Mouse (Mus musculus) hindbrain, embryonic 15.5 days (tissue): ENCODE measurements around the gene Acot6. TPM values are rescaled to one million over a fixed set of nuclear protein-coding genes. Genes with fewer than 3 reads are reported as not detected.
"Not testable (repeated sequence)": the region's sequence is repeated elsewhere in the genome, so short reads cannot be mapped to it uniquely, and the experiment has no call there.

Source experiments
- ATAC-seq: fragments of 200-750 bp; cut with Nextera tagmentation; 2 replicates; pipeline ENCODE4 v1.8.0; 2017; ENCODE audit warnings: low read depth, moderate number of reproducible peaks, moderate TSS enrichment; ENCODE audit not compliant: low FRiP score
- H3K27ac ChIP-seq: fragments of 300-500 bp; sonication (generic); replicated peaks from 2 replicates; pipeline ENCODE4 v1.5.1; 2015; ENCODE audit warnings: mild to moderate bottlenecking, inconsistent platforms
- H3K27me3 ChIP-seq: fragments of 300-500 bp; sonication (generic); 2 replicates; pipeline ENCODE4 v1.6.1; 2015; ENCODE audit warnings: control low read depth, inconsistent platforms
- H3K36me3 ChIP-seq: fragments of 300-500 bp; sonication (generic); 2 replicates; pipeline ENCODE4 v1.6.1; 2015; ENCODE audit warnings: control low read depth, inconsistent platforms
- H3K4me1 ChIP-seq: fragments of 300-500 bp; sonication (generic); replicated peaks from 2 replicates; pipeline ENCODE4 v1.6.1; 2015; ENCODE audit warnings: control low read depth, inconsistent platforms
- H3K4me2 ChIP-seq: fragments of 300-500 bp; sonication (generic); 2 replicates; pipeline ENCODE4 v1.6.1; 2015; ENCODE audit warnings: moderate library complexity, mild to moderate bottlenecking, inconsistent platforms
- H3K4me3 ChIP-seq: fragments of 300-500 bp; sonication (generic); 2 replicates; pipeline ENCODE4 v1.5.1; 2015; ENCODE audit warnings: mild to moderate bottlenecking, inconsistent platforms
- H3K9ac ChIP-seq: fragments of 300-500 bp; sonication (generic); 2 replicates; pipeline ENCODE4 v1.6.1; 2015; ENCODE audit warnings: inconsistent platforms
- H3K9me3 ChIP-seq: fragments of 300-500 bp; sonication (generic); 2 replicates; pipeline ENCODE4 v1.6.1; 2016; ENCODE audit warnings: control low read depth, inconsistent platforms
- WGBS: fragments of 180-500 bp; shearing (Covaris S2); methylation state at CpG from one replicate; pipeline ENCODE4 v1.1.7; 2015; 5-methylcytosine and 5-hydroxymethylcytosine counted together
- polyA plus RNA-seq: library from polyadenylated mRNA; unstranded; fragments of >200 nt; fragmentation: Nextera tagmentation; extraction: Ambion mirVana; gene quantifications from 2 replicates; pipeline ENCODE4 v1.2.1, GENCODE M21; 2015

The Acot6 gene
- 0.84 and 1.7 TPM in 2 replicates for polyA plus RNA-seq

GRCm38 (mm10) chr12:84100604-84101492, at the start of gene Acot6:
Acot6 (plus strand) TSS chr12:84100654.
- H3K27ac ChIP-seq: peak within 1 kb of the TSS; percentile 72
- ATAC-seq: peak; percentile 86
- not testable (repeated sequence) for H3K36me3 ChIP-seq, H3K4me1 ChIP-seq, H3K27me3 ChIP-seq, H3K9me3 ChIP-seq
- H3K4me2 ChIP-seq: peak within 1 kb of the TSS; percentile 60
- peak within 1 kb of the TSS; percentile 60 for H3K4me3 ChIP-seq
- H3K9ac ChIP-seq: peak within 1 kb of the TSS; percentile 48
- WGBS: under 1% methylated on average over 74 of the region's 80 CpGs

GRCm38 (mm10) chr12:84050744-84051143, 49.7 kb upstream of the Acot6 start:
- not testable (repeated sequence) for H3K4me2 ChIP-seq, ATAC-seq, H3K4me3 ChIP-seq, H3K4me1 ChIP-seq, H3K9me3 ChIP-seq, H3K27me3 ChIP-seq, H3K9ac ChIP-seq, H3K36me3 ChIP-seq, H3K27ac ChIP-seq
- 88% methylated on average over 5 of the region's 5 CpGs for WGBS

- Histone ChIP-seq H3K4me3 (peak within 1 kb of the TSS; percentile 50; the same call in 1 of the 2 replicates), H3K9me3 (0 out of 2 replicates have a peak, but pooled peaks cover 7% of the 10 kb centered on the region), H3K4me2 (peak within 1 kb of the TSS; percentile 86), H3K27me3 (0 out of 2 replicates have a peak, but pooled peaks cover 3% of the 10 kb centered on the region), H3K27ac (no peak within 1 kb of the TSS), H3K9ac (no peak within 1 kb of the TSS), H3K4me1 (peaks cover 5% of the 10 kb centered on the region), H3K36me3 (no peaks in the 10 kb centered on the region)
- 87% methylated on average over 5 of the region's 5 CpGs for WGBS
- ATAC-seq: no peak
Observed at GRCm38 (mm10) chr12:84051937-84052474, 48.4 kb upstream of the Acot6 start, which contains the start of gene Acot3. Acot3 (plus strand) TSS chr12:84052144.

- Histone ChIP-seq H3K9ac (no peak overlapping the region), H3K4me2 (peak overlapping the region; percentile 86; the same call in 1 of the 2 replicates), H3K36me3 (no peaks in the 10 kb centered on the region), H3K4me3 (peak overlapping the region; percentile 50; the same call in 1 of the 2 replicates), H3K27ac (no peak overlapping the region), H3K9me3 (0 out of 2 replicates have a peak, but pooled peaks cover 7% of the 10 kb centered on the region), H3K4me1 (peaks cover 5% of the 10 kb centered on the region), H3K27me3 (0 out of 2 replicates have a peak, but pooled peaks cover 3% of the 10 kb centered on the region)
- 89% methylated on average over 7 of the region's 7 CpGs for WGBS
- ATAC-seq: no peak
Observed at GRCm38 (mm10) chr12:84052609-84053008, 47.8 kb upstream of the Acot6 start.

- WGBS: 11% methylated on average over 16 of the region's 16 CpGs
- Histone ChIP-seq H3K36me3 (no peaks in the 10 kb centered on the region), H3K27me3 (0 out of 2 replicates have a peak, but pooled peaks cover 3% of the 10 kb centered on the region), H3K9me3 (0 out of 2 replicates have a peak, but pooled peaks cover 5% of the 10 kb centered on the region), H3K27ac (no peak overlapping the region), H3K9ac (peak overlapping the region; percentile 34), H3K4me2 (peak overlapping the region; percentile 86), H3K4me1 (peaks cover 5% of the 10 kb centered on the region), H3K4me3 (peak overlapping the region; percentile 50)
- ATAC-seq: no peak
Observed at GRCm38 (mm10) chr12:84053173-84053572, 47.3 kb upstream of the Acot6 start.

GRCm38 (mm10) chr12:84053679-84054391, 46.6 kb upstream of the Acot6 start:
- WGBS: 3% methylated on average over 33 of the region's 46 CpGs
- H3K27ac ChIP-seq: no peak overlapping the region
- H3K27me3 ChIP-seq: 0 out of 2 replicates have a peak, but pooled peaks cover 3% of the 10 kb centered on the region
- peak overlapping the region; percentile 86 for H3K4me2 ChIP-seq
- H3K9me3 ChIP-seq: no peaks in the 10 kb centered on the region
- no peaks in the 10 kb centered on the region for H3K36me3 ChIP-seq
- H3K4me1 ChIP-seq: peaks cover 5% of the 10 kb centered on the region
- H3K4me3 ChIP-seq: peak overlapping the region; percentile 50
- peak overlapping the region; percentile 34 for H3K9ac ChIP-seq
- no peak for ATAC-seq

GRCm38 (mm10) chr12:84060946-84061345, 39.5 kb upstream of the Acot6 start:
- H3K27ac ChIP-seq: no peak overlapping the region
- WGBS: 30% methylated on average over 2 of the region's 2 CpGs
- H3K4me1 ChIP-seq: no peaks in the 10 kb centered on the region
- H3K36me3 ChIP-seq: no peaks in the 10 kb centered on the region
- ATAC-seq: no peak
- no peak overlapping the region for H3K9ac ChIP-seq
- no peaks in the 10 kb centered on the region for H3K27me3 ChIP-seq
- H3K4me2 ChIP-seq: no peak overlapping the region
- H3K9me3 ChIP-seq: no peaks in the 10 kb centered on the region
- H3K4me3 ChIP-seq: no peak overlapping the region

GRCm38 (mm10) chr12:84062336-84062735, 38.1 kb upstream of the Acot6 start:
- Histone ChIP-seq H3K9me3 (no peaks in the 10 kb centered on the region), H3K4me2 (no peak overlapping the region), H3K36me3 (no peaks in the 10 kb centered on the region), H3K27ac (no peak overlapping the region), H3K4me1 (no peaks in the 10 kb centered on the region), H3K9ac (no peak overlapping the region), H3K27me3 (no peaks in the 10 kb centered on the region), H3K4me3 (no peak overlapping the region)
- WGBS: 95% methylated on average over 20 of the region's 20 CpGs
- ATAC-seq: no peak

- Histone ChIP-seq H3K27ac (no peak overlapping the region), H3K9ac (no peak overlapping the region), H3K4me2 (no peak overlapping the region), H3K9me3 (no peaks in the 10 kb centered on the region), H3K4me1 (no peaks in the 10 kb centered on the region), H3K4me3 (no peak overlapping the region), H3K36me3 (no peaks in the 10 kb centered on the region), H3K27me3 (peaks cover 5% of the 10 kb centered on the region)
- ATAC-seq: no peak
- 74% methylated on average over 5 of the region's 5 CpGs for WGBS
Observed at GRCm38 (mm10) chr12:84063228-84063627, 37.2 kb upstream of the Acot6 start.

GRCm38 (mm10) chr12:84063833-84064232, 36.6 kb upstream of the Acot6 start:
- H3K9me3 ChIP-seq: no peaks in the 10 kb centered on the region
- no peak overlapping the region for H3K4me2 ChIP-seq
- H3K4me3 ChIP-seq: no peak overlapping the region
- H3K4me1 ChIP-seq: no peaks in the 10 kb centered on the region
- 95% methylated on average over 2 of the region's 2 CpGs for WGBS
- H3K27ac ChIP-seq: no peak overlapping the region
- no peak for ATAC-seq
- no peaks in the 10 kb centered on the region for H3K36me3 ChIP-seq
- peaks cover 11% of the 10 kb centered on the region for H3K27me3 ChIP-seq
- no peak overlapping the region for H3K9ac ChIP-seq

- H3K36me3 ChIP-seq: no peaks in the 10 kb centered on the region
- H3K9ac ChIP-seq: no peak overlapping the region
- no peak for ATAC-seq
- H3K9me3 ChIP-seq: no peaks in the 10 kb centered on the region
- no peaks in the 10 kb centered on the region for H3K4me1 ChIP-seq
- H3K27me3 ChIP-seq: peaks cover 14% of the 10 kb centered on the region
- no peak overlapping the region for H3K27ac ChIP-seq
- no peak overlapping the region for H3K4me2 ChIP-seq
- no peak overlapping the region for H3K4me3 ChIP-seq
- WGBS: 74% methylated on average over 8 of the region's 8 CpGs
Observed at GRCm38 (mm10) chr12:84064621-84065020, 35.8 kb upstream of the Acot6 start.
